Mouse (Mus musculus) embryonic facial prominence, embryonic 12.5 days (tissue): ENCODE data around the gene Gabrb3. TPM values are rescaled to one million over a fixed set of nuclear protein-coding genes. Genes with fewer than 3 reads are reported as not detected.

Experiments used
- ATAC-seq: fragments of 200-750 bp; cut with Nextera tagmentation; 2 replicates; pipeline ENCODE4 v1.8.0; 2017; ENCODE audit not compliant: insufficient number of reproducible peaks, insufficient read depth, low FRiP score, low TSS enrichment
- H3K27ac ChIP-seq: fragments of 300-500 bp; sonication (generic); 2 replicates; pipeline ENCODE4 v1.5.1; 2016; ENCODE audit warnings: mild to moderate bottlenecking
- H3K27me3 ChIP-seq: fragments of 300-500 bp; sonication (generic); 2 replicates; pipeline ENCODE4 v1.6.1; 2016; ENCODE audit warnings: mild to moderate bottlenecking, moderate library complexity
- H3K36me3 ChIP-seq: fragments of 300-500 bp; sonication (generic); 2 replicates; pipeline ENCODE4 v1.6.1; 2016; ENCODE audit warnings: mild to moderate bottlenecking
- H3K4me1 ChIP-seq: fragments of 300-500 bp; sonication (generic); 2 replicates; pipeline ENCODE4 v1.6.1; 2016
- H3K4me2 ChIP-seq: fragments of 300-500 bp; sonication (generic); replicated peaks from 2 replicates; pipeline ENCODE4 v1.6.1; 2016; ENCODE audit warnings: mild to moderate bottlenecking, moderate library complexity
- H3K4me3 ChIP-seq: fragments of 300-500 bp; sonication (generic); 2 replicates; pipeline ENCODE4 v1.5.1; 2016; ENCODE audit warnings: mild to moderate bottlenecking
- H3K9ac ChIP-seq: fragments of 300-500 bp; sonication (generic); 2 replicates; pipeline ENCODE4 v1.6.1; 2016; ENCODE audit warnings: mild to moderate bottlenecking, moderate library complexity
- H3K9me3 ChIP-seq: fragments of 300-500 bp; sonication (generic); 2 replicates; pipeline ENCODE4 v1.6.1; 2016; ENCODE audit warnings: mild to moderate bottlenecking, moderate library complexity
- WGBS: fragments of 180-500 bp; shearing (Covaris S2); methylation state at CpG from one replicate; pipeline ENCODE4 v1.1.7; 2016; 5-methylcytosine and 5-hydroxymethylcytosine counted together
- polyA plus RNA-seq: library from polyadenylated mRNA; unstranded; fragments of >200 nt; fragmentation: Nextera tagmentation; extraction: Ambion mirVana; gene quantifications from 2 replicates; pipeline ENCODE4 v1.2.1, GENCODE M21; 2016

The Gabrb3 gene
- polyA plus RNA-seq = 3.4 TPM in 2 replicates

DNA sequence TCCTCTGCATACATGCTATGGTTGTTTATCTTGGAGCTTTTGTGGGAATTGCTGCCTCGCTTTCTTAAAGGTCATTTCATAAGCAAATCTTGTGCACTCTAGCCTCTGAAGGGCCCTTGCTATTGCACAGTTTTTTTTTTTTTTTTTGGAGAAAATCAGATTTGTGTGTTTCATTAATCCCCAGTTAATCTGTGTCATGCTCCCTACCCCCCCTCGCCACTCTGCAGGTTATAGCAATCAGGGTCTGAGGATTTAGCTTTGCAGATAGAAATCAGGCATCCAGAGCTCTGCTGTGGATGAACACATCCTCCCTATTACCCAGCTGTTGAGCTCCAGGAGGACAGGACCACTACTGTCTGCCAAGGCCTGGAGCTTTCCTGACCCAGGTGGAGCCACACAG, at the start of gene Gabrb3:
Gene Gabrb3 (plus strand): TSS at position 301 of the 400 bp plus-strand sequence.
- no peak within 1 kb of the TSS for H3K4me3 ChIP-seq

DNA sequence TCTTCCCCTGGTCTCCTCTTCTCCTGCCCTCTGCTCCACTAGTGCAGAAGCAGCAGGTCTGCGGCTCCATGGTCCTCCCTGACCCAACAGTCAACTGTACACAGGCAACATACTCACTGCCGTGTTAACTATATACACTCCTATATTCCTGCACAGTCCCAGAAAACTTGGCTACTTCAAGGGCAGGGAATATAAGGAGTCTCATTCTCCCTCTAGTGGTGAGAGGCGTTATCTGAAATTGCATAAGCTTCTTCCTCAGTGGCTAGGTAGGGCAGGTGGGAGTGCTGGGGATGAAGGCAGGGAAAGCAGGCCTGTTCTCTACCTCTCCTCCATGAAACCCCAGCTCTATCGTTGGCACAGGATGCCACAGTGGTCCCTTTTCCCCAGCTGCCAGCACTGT, 35.4 kb upstream of the Gabrb3 start:
- no peaks in the 10 kb centered on the region for H3K36me3 ChIP-seq
- H3K27ac ChIP-seq = no peak overlapping the region
- peaks cover 3% of the 10 kb centered on the region; the same call in 1 of the 2 replicates for H3K4me1 ChIP-seq
- no peaks in the 10 kb centered on the region for H3K9me3 ChIP-seq
- no peak overlapping the region for H3K4me2 ChIP-seq
- H3K9ac ChIP-seq = no peak overlapping the region
- H3K4me3 ChIP-seq = no peak overlapping the region
- WGBS = 25% methylated on average over 4 of the region's 4 CpGs
- peaks cover 35% of the 10 kb centered on the region for H3K27me3 ChIP-seq
- ATAC-seq = no peak

More for the DNA sequence above, at the start of gene Gabrb3:
- H3K27ac ChIP-seq = no peak within 1 kb of the TSS
- no peak within 1 kb of the TSS for H3K9ac ChIP-seq
- no peaks in the 10 kb centered on the region for H3K36me3 ChIP-seq
- H3K9me3 ChIP-seq = no peaks in the 10 kb centered on the region
- no peak for ATAC-seq
- WGBS = 78% methylated on average over 2 of the region's 2 CpGs
- no peaks in the 10 kb centered on the region for H3K4me1 ChIP-seq
- H3K4me2 ChIP-seq = no peak within 1 kb of the TSS
- H3K27me3 ChIP-seq = no peaks in the 10 kb centered on the region

DNA sequence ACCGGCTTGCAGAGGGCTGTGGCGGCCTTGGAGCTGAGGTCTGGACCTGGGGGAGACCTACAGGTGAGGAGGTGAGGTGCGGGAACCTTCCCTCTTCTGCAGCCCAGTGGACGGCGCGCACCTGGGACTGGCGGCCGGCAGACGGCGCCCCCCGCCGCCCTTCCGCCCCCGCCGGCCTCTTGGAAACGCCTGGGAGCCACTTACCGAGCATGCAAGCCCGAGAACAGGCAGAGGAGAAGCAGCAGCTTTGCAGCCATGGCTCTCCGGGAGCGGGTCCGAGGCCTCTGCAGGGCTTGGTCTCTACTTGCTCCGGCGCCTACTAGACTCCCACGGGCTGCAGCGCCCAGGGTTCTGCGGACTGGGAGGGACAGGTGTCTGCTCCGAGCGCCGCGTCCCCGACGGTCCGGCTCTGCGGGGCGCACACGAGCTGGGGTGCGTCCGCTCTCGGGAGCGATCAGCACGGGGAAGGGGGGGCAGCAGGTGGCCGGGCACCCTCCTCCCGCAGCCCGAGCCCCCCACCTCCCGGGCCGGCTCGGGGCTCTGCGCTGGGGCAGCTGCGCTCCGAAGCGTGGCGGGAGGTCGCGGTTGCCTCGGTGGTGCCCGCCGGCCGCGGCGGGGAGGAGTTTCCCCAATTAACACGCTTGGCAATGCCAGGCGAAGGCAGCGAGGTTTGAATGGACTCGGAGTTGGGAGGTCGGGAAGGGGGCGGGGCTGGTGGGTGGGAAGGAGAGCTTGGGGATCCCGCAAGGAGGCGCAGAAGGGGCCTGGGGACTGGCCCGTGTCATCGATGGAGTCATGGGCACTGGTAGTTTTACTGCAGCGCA, 32.8 kb upstream of the Gabrb3 start, which contains the start of gene Gabrg3:
Gene Gabrg3 (minus strand): TSS at position 672 of the 824 bp plus-strand sequence.
- peak within 1 kb of the TSS; percentile 49 for H3K9ac ChIP-seq
- peak within 1 kb of the TSS; percentile 52 for H3K4me3 ChIP-seq
- H3K27ac ChIP-seq = no peak within 1 kb of the TSS
- peak within 1 kb of the TSS; percentile 99 for H3K4me2 ChIP-seq
- ATAC-seq = 0 out of 2 replicates have a peak, but pooled peaks have one; percentile 48
- H3K36me3 ChIP-seq = no peaks in the 10 kb centered on the region
- H3K4me1 ChIP-seq = peaks cover 3% of the 10 kb centered on the region; the same call in 1 of the 2 replicates
- H3K9me3 ChIP-seq = no peaks in the 10 kb centered on the region
- under 1% methylated on average over 70 of the region's 71 CpGs for WGBS
- peaks cover 35% of the 10 kb centered on the region for H3K27me3 ChIP-seq

DNA sequence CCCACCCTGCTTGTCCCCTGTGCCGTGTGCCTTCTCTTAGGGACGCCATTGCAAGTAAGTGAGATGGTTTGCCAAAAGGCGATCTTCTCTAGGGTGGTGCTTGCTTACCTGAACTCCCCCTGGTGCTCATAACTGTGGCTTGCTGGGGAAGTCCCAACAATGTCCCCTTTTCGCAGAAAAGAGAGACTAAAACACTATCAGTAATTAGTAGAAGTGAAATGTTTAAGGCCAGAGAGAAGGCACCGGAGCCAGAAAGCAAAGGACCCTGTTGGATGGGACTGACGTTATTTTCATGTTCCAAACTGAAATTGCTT, 32.2 kb upstream of the Gabrb3 start:
- Histone ChIP-seq H3K9ac (no peak overlapping the region; the same call in 1 of the 2 replicates), H3K27ac (no peak overlapping the region), H3K4me1 (peaks cover 3% of the 10 kb centered on the region; the same call in 1 of the 2 replicates), H3K4me3 (peak overlapping the region; percentile 52), H3K9me3 (no peaks in the 10 kb centered on the region), H3K4me2 (peak overlapping the region; percentile 99), H3K36me3 (no peaks in the 10 kb centered on the region), H3K27me3 (peaks cover 35% of the 10 kb centered on the region)
- WGBS = 22% methylated on average over 6 of the region's 6 CpGs
- no peak for ATAC-seq

DNA sequence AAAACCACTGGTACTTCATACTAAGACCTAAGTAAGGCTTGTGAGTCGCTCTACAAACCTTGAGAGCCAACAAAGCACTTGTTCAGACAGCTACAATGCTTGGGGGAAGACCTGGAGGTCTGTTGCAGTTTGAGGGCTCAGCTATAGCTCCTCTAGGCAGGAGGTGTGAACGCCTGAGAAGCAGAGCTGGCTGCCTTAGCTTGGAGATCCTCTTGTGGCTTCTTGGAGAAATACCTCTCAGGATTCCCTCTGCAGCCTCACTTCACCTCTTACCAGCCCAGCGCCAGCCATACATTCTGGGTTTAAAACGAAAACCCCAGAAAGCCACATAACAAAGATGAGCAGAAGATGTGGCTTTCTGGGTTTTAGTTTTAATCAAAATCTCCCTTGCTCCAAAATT, 29.4 kb upstream of the Gabrb3 start:
- 45% methylated on average over 4 of the region's 4 CpGs for whole genome bisulfite sequencing
- H3K27ac ChIP-seq = no peak overlapping the region
- no peak overlapping the region for H3K4me3 ChIP-seq
- H3K27me3 ChIP-seq = peaks cover 32% of the 10 kb centered on the region
- ATAC-seq = no peak
- no peaks in the 10 kb centered on the region for H3K9me3 ChIP-seq
- no peak overlapping the region for H3K9ac ChIP-seq
- H3K4me1 ChIP-seq = peaks cover 3% of the 10 kb centered on the region; the same call in 1 of the 2 replicates
- H3K36me3 ChIP-seq = no peaks in the 10 kb centered on the region
- H3K4me2 ChIP-seq = no peak overlapping the region

DNA sequence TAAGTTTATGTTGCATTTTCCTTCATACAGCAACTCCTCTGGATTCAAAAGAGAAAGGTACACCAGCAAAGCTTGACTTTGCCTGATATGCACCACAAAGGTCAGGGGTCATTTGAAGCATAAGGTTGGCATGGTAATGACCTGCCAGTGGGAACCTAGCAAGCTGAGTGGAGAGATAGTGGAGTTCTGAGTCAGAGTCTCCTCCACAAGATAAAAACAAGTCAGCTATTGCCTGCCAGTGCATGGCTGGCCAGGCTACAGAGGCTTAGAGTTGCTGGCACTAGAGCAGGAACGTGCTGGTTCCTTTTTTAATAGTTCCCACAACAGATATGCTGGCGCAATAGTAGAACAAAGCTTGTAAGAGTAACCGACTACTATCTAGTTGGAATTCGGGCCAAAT, 25.9 kb upstream of the Gabrb3 start:
- no peaks in the 10 kb centered on the region for H3K27me3 ChIP-seq
- no peak overlapping the region for H3K27ac ChIP-seq
- H3K9ac ChIP-seq = no peak overlapping the region
- no peak for ATAC-seq
- H3K4me2 ChIP-seq = no peak overlapping the region
- no peaks in the 10 kb centered on the region for H3K9me3 ChIP-seq
- no peak overlapping the region for H3K4me3 ChIP-seq
- no peaks in the 10 kb centered on the region for H3K4me1 ChIP-seq
- WGBS = 85% methylated on average over 4 of the region's 4 CpGs
- no peaks in the 10 kb centered on the region for H3K36me3 ChIP-seq

DNA sequence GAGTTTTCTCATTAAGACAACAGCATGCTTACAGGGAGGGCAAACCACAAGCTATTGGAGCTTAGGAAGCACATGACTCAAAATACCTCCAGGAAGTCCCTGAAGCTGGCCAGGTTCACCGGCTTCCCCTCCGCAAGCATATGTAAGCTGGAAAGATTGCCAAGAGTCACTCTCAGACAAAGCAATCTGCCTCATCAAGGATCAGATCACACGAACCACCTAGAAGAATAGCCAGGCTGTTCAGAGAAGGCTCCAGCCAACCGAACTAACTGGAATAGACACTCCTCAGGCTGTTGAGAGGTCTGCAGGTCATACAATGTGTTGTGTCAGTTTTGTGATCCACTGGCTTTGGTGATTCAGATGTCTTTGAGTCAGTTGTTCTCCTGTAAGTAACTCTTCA, 8.3 kb upstream of the Gabrb3 start:
- ATAC-seq = no peak
- H3K9me3 ChIP-seq = no peaks in the 10 kb centered on the region
- no peak overlapping the region for H3K4me2 ChIP-seq
- H3K4me1 ChIP-seq = no peaks in the 10 kb centered on the region
- H3K9ac ChIP-seq = no peak overlapping the region
- no peak overlapping the region for H3K27ac ChIP-seq
- no peaks in the 10 kb centered on the region for H3K27me3 ChIP-seq
- WGBS = 82% methylated on average over 4 of the region's 4 CpGs
- H3K36me3 ChIP-seq = no peaks in the 10 kb centered on the region
- no peak overlapping the region for H3K4me3 ChIP-seq

DNA sequence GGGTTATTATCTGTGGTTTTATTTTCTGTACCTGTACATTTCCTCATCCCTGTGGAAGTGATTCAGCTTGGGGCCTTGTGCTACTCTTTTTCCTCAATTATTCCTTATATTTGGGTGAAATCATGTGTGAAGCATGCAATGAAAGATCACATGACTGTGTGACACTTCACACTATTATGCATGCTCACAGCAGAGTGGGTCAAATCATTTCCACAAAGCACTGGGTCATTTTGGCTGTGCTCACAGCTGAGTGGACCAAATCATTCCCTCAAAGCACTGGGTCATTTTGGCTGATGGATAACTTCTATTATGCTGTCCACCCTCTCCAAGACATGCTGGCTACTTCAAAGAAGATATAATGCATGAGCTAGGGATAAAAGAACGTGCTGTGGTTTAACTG, 6.6 kb upstream of the Gabrb3 start:
- Histone ChIP-seq H3K9ac (no peak overlapping the region), H3K27me3 (no peaks in the 10 kb centered on the region), H3K4me1 (no peaks in the 10 kb centered on the region), H3K4me2 (no peak overlapping the region), H3K27ac (no peak overlapping the region), H3K36me3 (no peaks in the 10 kb centered on the region), H3K9me3 (no peaks in the 10 kb centered on the region), H3K4me3 (no peak overlapping the region)
- no peak for ATAC-seq
- WGBS = 47% methylated on average over 1 of the region's 1 CpGs

DNA sequence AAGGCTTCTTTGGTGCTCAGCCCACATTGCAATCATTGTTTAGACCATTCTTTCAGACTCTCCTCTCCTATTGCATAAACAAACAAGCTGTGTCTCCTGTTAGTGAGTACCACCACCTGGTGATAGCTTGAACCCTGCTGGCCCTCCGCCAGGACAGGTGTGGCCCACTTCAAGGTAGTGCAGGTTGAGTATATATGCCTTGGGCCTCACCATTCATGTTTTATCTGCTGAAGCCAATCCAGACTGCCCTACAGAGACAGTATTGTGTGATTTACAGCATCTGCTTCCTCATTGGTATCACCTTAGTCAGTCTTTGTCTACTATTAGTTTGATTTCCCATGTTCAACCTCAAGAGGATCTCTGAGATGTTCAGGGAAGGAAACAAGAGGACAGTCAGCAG, 1.6 kb downstream of the Gabrb3 start:
- no peaks in the 10 kb centered on the region for H3K36me3 ChIP-seq
- H3K9me3 ChIP-seq = no peaks in the 10 kb centered on the region
- no peaks in the 10 kb centered on the region for H3K4me1 ChIP-seq
- 81% methylated on average over 1 of the region's 1 CpGs for WGBS
- H3K4me3 ChIP-seq = no peak overlapping the region
- H3K27me3 ChIP-seq = no peaks in the 10 kb centered on the region
- H3K4me2 ChIP-seq = no peak overlapping the region
- ATAC-seq = no peak
- no peak overlapping the region for H3K27ac ChIP-seq
- H3K9ac ChIP-seq = no peak overlapping the region

DNA sequence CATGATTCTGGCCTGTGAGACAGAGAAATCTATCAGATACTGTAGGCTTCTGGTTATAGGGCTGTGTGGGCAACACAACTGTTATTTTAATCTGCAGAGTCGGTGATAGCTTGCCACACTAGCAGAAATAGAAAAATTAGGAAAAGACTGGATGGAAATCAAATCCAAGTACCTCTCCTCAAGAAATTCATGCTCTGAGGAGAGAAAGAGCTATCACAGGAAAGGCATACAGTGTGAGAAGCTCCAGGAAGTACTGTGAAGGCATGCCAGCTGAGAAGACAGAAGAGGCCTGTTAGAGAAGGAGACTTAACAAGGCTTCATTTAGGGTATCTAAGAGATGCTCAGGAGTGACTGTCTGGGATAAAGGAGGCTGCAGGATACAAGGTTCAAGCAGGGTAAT, 3.2 kb downstream of the Gabrb3 start:
- 88% methylated on average over 1 of the region's 1 CpGs for WGBS

DNA sequence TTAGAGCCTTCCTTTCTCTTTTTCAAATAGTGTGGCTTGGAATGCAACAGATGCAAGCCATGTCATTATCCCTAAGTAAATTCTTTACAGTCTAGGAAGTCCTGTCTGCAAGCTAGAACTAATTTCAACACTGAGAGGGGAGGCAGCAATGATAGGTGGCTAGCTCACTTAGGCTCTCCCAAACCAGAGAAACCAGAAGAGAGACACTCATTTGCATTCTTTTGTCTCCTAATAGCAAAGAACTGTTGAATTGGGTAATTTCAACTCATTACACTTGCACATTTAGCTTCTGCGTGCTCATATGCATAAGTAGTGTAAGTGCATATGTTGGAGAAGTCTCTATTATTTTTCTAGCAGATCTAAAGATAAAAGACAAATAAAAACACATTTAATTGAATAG, 28.7 kb downstream of the Gabrb3 start:
- Histone ChIP-seq H3K4me1 (no peaks in the 10 kb centered on the region), H3K27ac (no peak overlapping the region), H3K4me3 (no peak overlapping the region), H3K36me3 (no peaks in the 10 kb centered on the region), H3K4me2 (no peak overlapping the region), H3K9ac (no peak overlapping the region), H3K27me3 (no peaks in the 10 kb centered on the region), H3K9me3 (no peaks in the 10 kb centered on the region)
- WGBS = 78% methylated on average over 1 of the region's 1 CpGs
- no peak for ATAC-seq

More for the DNA sequence above, 3.2 kb downstream of the Gabrb3 start:
- Histone ChIP-seq H3K4me2 (no peak overlapping the region), H3K4me3 (no peak overlapping the region), H3K9me3 (no peaks in the 10 kb centered on the region), H3K4me1 (no peaks in the 10 kb centered on the region), H3K9ac (no peak overlapping the region), H3K27me3 (no peaks in the 10 kb centered on the region), H3K27ac (no peak overlapping the region), H3K36me3 (no peaks in the 10 kb centered on the region)
- no peak for ATAC-seq

DNA sequence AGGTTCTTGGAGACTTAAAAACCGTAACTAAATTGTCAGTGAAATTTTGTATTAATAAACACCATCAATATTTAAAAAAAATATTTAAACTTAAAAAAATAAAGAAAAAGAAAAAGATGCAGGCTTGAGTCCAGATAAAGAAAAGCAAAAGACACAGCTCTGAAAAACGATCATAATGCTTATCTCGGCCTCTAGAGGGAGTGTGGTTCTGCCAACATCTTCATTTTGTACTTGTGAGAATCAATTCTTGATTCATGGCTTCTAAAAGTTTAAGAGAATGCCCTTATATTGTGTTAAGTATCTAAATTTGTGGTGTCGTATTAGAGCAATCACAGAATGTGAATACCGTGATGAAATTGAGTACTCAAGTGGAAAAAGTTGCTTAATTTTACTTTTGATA, 40.9 kb downstream of the Gabrb3 start:
- Histone ChIP-seq H3K27ac (no peak overlapping the region), H3K9me3 (no peaks in the 10 kb centered on the region), H3K4me2 (no peak overlapping the region), H3K27me3 (no peaks in the 10 kb centered on the region), H3K4me1 (no peaks in the 10 kb centered on the region), H3K9ac (no peak overlapping the region), H3K4me3 (no peak overlapping the region), H3K36me3 (no peaks in the 10 kb centered on the region)
- ATAC-seq = no peak
- 69% methylated on average over 5 of the region's 5 CpGs for WGBS
